Mouse (Mus musculus): ENCODE measurements around the gene Ceacam15.

DNA sequence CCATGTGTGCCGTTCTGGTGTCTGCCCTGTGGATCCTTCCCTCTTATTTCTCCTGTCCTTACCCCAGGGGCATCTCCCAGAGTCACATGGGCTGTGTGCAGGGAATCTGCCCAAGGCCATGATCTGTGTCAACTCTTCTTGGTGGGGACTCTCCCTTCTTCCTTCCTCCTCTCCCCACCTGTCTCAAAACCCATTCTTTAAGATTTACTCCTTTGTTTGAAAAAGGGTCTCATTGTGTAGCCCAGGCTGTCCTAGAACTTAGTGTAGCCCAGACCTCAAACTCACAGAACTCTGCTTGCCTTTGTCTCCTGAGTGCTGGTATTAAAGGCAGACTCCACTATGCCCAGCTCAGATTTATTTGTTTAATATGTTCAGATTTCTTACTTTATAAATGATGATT lies at the start of gene Ceacam15:
- TF ChIP-seq CTCF (IDR thresholded peaks at IDR 0.05; ENCODE audit: borderline replicate concordance, insufficient read depth, low read length) = no peak
- no peak for TF ChIP-seq POLR2A (IDR thresholded peaks at IDR 0.05; ENCODE audit: low read depth, low read length)

All from embryonic fibroblast, embryonic 13.5 days (primary cell).